Mouse (Mus musculus): ENCODE measurements at regions not wholly inside any gene's neighbourhood (a gene's known extent, or its start where the extent isn't known, plus 50 kb on each side); places are given as distances from the start of the nearest gene placed in this dataset.

DNA sequence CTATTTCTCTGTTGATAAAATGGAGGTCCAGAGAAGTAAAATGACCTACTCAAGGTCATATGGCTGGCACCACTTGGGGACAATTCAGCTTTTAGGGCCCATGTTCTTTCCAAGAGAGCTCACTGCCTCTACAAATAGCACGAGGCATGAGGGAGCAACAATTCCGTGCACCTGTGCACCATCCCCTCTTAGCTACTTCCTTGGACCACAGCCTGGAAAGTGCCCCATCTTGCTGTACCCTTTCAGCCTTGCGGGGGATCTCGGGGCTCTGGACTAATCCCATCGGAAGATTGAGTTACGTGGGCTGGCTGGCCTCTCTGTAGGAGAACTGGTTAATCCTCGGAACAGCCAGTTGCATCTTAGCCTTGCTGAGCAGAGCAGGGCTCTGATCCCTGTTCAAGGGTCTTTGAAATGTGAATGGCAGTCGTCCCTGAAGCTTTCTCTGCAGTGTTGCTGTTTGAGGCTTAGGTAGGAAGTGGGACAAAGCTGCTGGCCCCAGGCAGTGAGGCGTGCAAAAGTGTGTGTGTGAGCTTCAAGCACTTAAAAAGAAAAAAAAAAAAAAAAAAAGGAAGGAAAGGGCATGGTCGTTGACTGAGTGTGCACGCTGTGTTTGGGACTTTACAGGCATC is 133.8 kb downstream of the Plpp3 start:
- WGBS, result 43% methylated on average over 11 of the region's 11 CpGs
- Histone ChIP-seq H3K27ac (replicated peaks) (no peak overlapping the region), H3K9ac (ENCODE audit: low read length) (no peak overlapping the region), H3K4me2 (replicated peaks; ENCODE audit: low read depth) (no peak overlapping the region), H3K4me1 (replicated peaks; ENCODE audit: control insufficient read depth, insufficient read depth) (no peaks in the 10 kb centered on the region), H3K9me3 (ENCODE audit: control insufficient read depth, low read length) (no peaks in the 10 kb centered on the region), H3K36me3 (ENCODE audit: control insufficient read depth, insufficient read depth, low read length) (no peaks in the 10 kb centered on the region), H3K4me3 (ENCODE audit: low read depth, low read length) (no peak overlapping the region), H3K27me3 (ENCODE audit: control insufficient read depth, insufficient read depth, low read length) (no peaks in the 10 kb centered on the region)
- no peak for TF ChIP-seq CTCF (IDR thresholded peaks at IDR 0.05; ENCODE audit: low read depth)
- no peak for ATAC-seq (ENCODE audit: low FRiP score, low TSS enrichment)
- no peak for DNase-seq (ENCODE audit: low spot score)

DNA sequence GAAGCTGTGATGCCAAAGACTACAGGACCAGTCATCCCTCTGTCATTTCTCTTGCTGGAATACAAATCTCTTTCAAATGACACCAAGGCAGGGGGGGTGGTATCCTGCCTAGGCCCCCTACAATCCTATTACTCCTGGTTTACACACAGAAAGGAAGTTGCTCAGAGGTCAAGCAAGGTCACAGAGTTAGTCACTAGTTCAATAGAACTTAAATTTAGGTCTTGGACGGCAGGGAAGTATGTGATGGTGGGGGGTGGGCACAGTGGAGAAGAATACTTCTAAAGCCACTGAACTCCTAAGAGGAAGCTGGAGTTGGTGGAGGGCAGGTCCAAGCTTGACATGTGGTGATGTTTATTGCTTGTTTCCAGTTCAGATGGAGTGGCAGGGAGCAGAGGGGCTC is 134.4 kb downstream of the Plpp3 start:
- no peaks in the 10 kb centered on the region for H3K36me3 ChIP-seq (ENCODE audit: control insufficient read depth, insufficient read depth, low read length)
- H3K4me3 ChIP-seq (ENCODE audit: low read depth, low read length), result no peak overlapping the region
- H3K4me2 ChIP-seq (replicated peaks; ENCODE audit: low read depth), result no peak overlapping the region
- WGBS, result 14% methylated on average over 1 of the region's 1 CpGs
- no peaks in the 10 kb centered on the region for H3K9me3 ChIP-seq (ENCODE audit: control insufficient read depth, low read length)
- DNase-seq (ENCODE audit: low spot score) (no peak), ATAC-seq (ENCODE audit: low FRiP score, low TSS enrichment) (no peak)
- H3K4me1 ChIP-seq (replicated peaks; ENCODE audit: control insufficient read depth, insufficient read depth), result no peaks in the 10 kb centered on the region
- no peak overlapping the region for H3K9ac ChIP-seq (ENCODE audit: low read length)
- no peaks in the 10 kb centered on the region for H3K27me3 ChIP-seq (ENCODE audit: control insufficient read depth, insufficient read depth, low read length)
- no peak overlapping the region; the same call in 1 of the 2 replicates for H3K27ac ChIP-seq (replicated peaks)
- no peak for TF ChIP-seq EP300 (optimal IDR thresholded peaks at IDR 0.05)
- no peak for TF ChIP-seq CTCF (IDR thresholded peaks at IDR 0.05; ENCODE audit: low read depth)

DNA sequence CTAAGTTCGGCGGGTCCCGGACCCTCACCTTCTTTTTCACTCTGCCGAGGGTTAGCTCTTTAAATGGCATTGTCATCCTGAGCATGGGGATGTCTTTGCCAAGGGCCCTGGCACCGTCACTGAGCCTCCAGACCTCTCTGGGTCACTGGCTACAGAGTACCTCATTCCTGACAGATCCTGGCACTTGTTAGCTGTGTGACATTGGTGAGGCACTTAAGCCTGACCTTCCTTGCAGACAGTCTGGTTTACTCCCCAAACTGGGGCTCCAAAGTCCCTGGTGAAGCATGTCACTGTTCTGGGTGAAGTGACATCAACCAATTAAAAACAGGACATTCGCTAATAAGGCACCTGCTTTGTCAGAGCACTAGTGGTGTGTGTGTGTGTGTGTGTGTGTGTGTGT is 142.2 kb downstream of the Plpp3 start:
- no peaks in the 10 kb centered on the region for H3K4me1 ChIP-seq (replicated peaks; ENCODE audit: control insufficient read depth, insufficient read depth)
- WGBS, result 93% methylated on average over 6 of the region's 6 CpGs
- TF ChIP-seq EP300 (optimal IDR thresholded peaks at IDR 0.05) (no peak), CTCF (IDR thresholded peaks at IDR 0.05; ENCODE audit: low read depth) (no peak)
- H3K27me3 ChIP-seq (ENCODE audit: control insufficient read depth, insufficient read depth, low read length), result no peaks in the 10 kb centered on the region
- H3K9ac ChIP-seq (ENCODE audit: low read length), result no peak overlapping the region
- DNase-seq (ENCODE audit: low spot score) (no peak), ATAC-seq (ENCODE audit: low FRiP score, low TSS enrichment) (no peak)
- H3K36me3 ChIP-seq (ENCODE audit: control insufficient read depth, insufficient read depth, low read length), result no peaks in the 10 kb centered on the region
- H3K4me2 ChIP-seq (replicated peaks; ENCODE audit: low read depth), result no peak overlapping the region
- H3K9me3 ChIP-seq (ENCODE audit: control insufficient read depth, low read length), result no peaks in the 10 kb centered on the region
- H3K4me3 ChIP-seq (ENCODE audit: low read depth, low read length), result no peak overlapping the region
- no peak overlapping the region for H3K27ac ChIP-seq (replicated peaks)

DNA sequence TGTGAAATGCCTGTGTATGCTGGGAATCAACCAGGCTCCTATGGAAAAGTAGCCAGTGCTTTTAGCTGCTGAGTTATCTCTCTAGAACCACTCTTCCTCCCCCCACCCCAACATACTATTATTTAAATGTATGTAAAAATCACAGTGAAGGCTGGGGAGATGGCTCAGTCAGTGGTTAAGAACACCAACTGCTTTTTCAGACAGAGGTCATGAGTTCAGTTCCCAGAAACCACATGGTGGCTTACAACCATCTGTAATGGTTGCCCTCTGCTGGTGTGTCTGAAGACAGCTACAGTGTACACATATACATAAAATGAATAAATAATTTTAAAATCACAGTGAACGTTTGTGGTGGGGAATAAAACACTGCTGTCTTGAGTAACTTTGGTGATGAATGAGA is 144.4 kb downstream of the Plpp3 start:
- H3K4me1 ChIP-seq (replicated peaks; ENCODE audit: control insufficient read depth, insufficient read depth), result no peaks in the 10 kb centered on the region
- DNase-seq (ENCODE audit: low spot score) (no peak), ATAC-seq (ENCODE audit: low FRiP score, low TSS enrichment) (no peak)
- TF ChIP-seq CTCF (IDR thresholded peaks at IDR 0.05; ENCODE audit: low read depth) (no peak), EP300 (optimal IDR thresholded peaks at IDR 0.05) (no peak)
- H3K4me3 ChIP-seq (ENCODE audit: low read depth, low read length), result no peak overlapping the region
- H3K4me2 ChIP-seq (replicated peaks; ENCODE audit: low read depth), result no peak overlapping the region
- H3K9ac ChIP-seq (ENCODE audit: low read length), result no peak overlapping the region
- H3K9me3 ChIP-seq (ENCODE audit: control insufficient read depth, low read length), result no peaks in the 10 kb centered on the region
- H3K36me3 ChIP-seq (ENCODE audit: control insufficient read depth, insufficient read depth, low read length), result no peaks in the 10 kb centered on the region
- WGBS, result 53% methylated on average over 1 of the region's 1 CpGs
- no peaks in the 10 kb centered on the region for H3K27me3 ChIP-seq (ENCODE audit: control insufficient read depth, insufficient read depth, low read length)
- H3K27ac ChIP-seq (replicated peaks), result no peak overlapping the region

DNA sequence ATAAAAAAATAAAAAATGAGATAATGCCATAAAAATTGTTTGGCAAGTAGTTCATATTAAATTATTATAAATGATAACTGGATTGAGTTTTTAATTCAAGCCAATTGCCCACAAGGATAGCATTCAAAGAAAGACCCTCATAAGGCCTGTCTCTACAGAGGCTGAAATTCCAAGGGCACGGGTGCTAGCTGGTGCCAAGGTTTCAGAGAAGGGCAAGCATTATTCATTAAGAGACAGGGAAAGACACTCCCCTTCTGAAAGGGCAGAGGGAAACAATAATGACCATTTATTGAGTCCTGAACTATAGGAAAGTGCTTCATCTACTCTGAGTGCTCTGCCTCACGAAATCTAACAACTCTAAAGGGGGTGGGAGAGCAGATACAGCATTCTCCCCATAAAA is 147.0 kb downstream of the Plpp3 start:
- Histone ChIP-seq H3K4me2 (replicated peaks; ENCODE audit: low read depth) (no peak overlapping the region), H3K9ac (ENCODE audit: low read length) (no peak overlapping the region), H3K9me3 (ENCODE audit: control insufficient read depth, low read length) (no peaks in the 10 kb centered on the region), H3K27ac (replicated peaks) (no peak overlapping the region), H3K4me1 (replicated peaks; ENCODE audit: control insufficient read depth, insufficient read depth) (no peaks in the 10 kb centered on the region), H3K36me3 (ENCODE audit: control insufficient read depth, insufficient read depth, low read length) (no peaks in the 10 kb centered on the region), H3K27me3 (ENCODE audit: control insufficient read depth, insufficient read depth, low read length) (no peaks in the 10 kb centered on the region), H3K4me3 (ENCODE audit: low read depth, low read length) (no peak overlapping the region)
- no peak for TF ChIP-seq CTCF (IDR thresholded peaks at IDR 0.05; ENCODE audit: low read depth)
- no peak for TF ChIP-seq EP300 (optimal IDR thresholded peaks at IDR 0.05)
- ATAC-seq (ENCODE audit: low FRiP score, low TSS enrichment) (no peak), DNase-seq (ENCODE audit: low spot score) (no peak)
- WGBS, result 47% methylated on average over 2 of the region's 2 CpGs

DNA sequence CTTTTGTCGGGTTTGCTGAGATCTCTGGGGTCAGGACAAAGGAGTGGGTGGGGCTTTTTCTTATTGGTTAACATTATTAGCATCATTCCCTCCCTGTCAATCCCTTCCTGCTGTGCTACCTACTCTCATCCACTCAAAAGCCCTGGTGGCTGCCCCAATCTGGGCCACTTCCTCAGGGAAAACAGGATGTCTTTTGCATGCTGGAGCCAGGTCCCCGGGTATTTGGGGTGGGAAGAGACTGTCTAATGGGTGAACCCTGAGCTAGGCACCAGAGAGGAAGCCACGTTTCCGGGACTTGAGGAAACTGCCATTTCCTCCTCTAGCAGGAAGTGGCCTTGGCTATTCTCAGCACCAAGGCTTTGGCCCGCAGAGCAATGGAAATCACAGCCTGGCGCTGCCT is 148.8 kb downstream of the Plpp3 start:
- Histone ChIP-seq H3K9ac (ENCODE audit: low read length) (no peak overlapping the region), H3K9me3 (ENCODE audit: control insufficient read depth, low read length) (no peaks in the 10 kb centered on the region), H3K27ac (replicated peaks) (no peak overlapping the region), H3K4me1 (replicated peaks; ENCODE audit: control insufficient read depth, insufficient read depth) (no peaks in the 10 kb centered on the region), H3K36me3 (ENCODE audit: control insufficient read depth, insufficient read depth, low read length) (no peaks in the 10 kb centered on the region), H3K4me2 (replicated peaks; ENCODE audit: low read depth) (no peak overlapping the region), H3K4me3 (ENCODE audit: low read depth, low read length) (no peak overlapping the region), H3K27me3 (ENCODE audit: control insufficient read depth, insufficient read depth, low read length) (no peaks in the 10 kb centered on the region)
- DNase-seq (ENCODE audit: low spot score), result no peak
- 81% methylated on average over 6 of the region's 6 CpGs for WGBS
- ATAC-seq (ENCODE audit: low FRiP score, low TSS enrichment), result no peak
- no peak for TF ChIP-seq CTCF (IDR thresholded peaks at IDR 0.05; ENCODE audit: low read depth)
- no peak for TF ChIP-seq EP300 (optimal IDR thresholded peaks at IDR 0.05)

Measured in stomach, postnatal 0 days (tissue).